Mouse (Mus musculus) right cerebral cortex, postnatal 25 days (tissue): ENCODE data around the gene Rpp38.

ENCODE experiments used
- DNase-seq: peaks from one replicate; pipeline ENCODE4 v3.0.0; 2022

The Rpp38 gene

DNA sequence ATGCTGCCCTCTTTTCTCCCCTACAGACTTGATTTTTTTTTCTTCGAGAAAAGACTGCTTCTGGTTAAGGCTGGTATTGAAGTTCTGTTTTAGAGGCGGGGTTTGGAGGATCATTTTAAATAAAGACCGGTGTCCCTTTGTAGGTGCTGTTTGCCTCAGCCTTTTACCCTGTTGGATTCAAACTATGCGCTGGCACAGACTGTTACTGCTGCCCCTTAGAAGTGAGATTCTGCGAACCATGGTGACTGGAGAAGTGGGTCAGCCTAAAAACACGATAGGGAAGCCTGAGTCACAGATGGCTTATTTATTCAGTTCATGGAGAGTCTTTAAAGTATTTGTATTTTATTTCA lies 47.3 kb downstream of the Rpp38 start:
- peak; percentile 12 for DNase-seq

- peak; percentile 73 for DNase-seq
These were observed 47.8 kb downstream of the Rpp38 start for GRCm38 (mm10) chr2:3284473-3285180.

- peak; percentile 98 for DNase-seq
These were observed 48.6 kb downstream of the Rpp38 start, which contains the start of gene Nmt2 for GRCm38 (mm10) chr2:3283602-3284472. Nmt2 (plus strand) TSS chr2:3284212.

- no peak for DNase-seq
These were observed 49.4 kb downstream of the Rpp38 start for GRCm38 (mm10) chr2:3282866-3283601.

DNA sequence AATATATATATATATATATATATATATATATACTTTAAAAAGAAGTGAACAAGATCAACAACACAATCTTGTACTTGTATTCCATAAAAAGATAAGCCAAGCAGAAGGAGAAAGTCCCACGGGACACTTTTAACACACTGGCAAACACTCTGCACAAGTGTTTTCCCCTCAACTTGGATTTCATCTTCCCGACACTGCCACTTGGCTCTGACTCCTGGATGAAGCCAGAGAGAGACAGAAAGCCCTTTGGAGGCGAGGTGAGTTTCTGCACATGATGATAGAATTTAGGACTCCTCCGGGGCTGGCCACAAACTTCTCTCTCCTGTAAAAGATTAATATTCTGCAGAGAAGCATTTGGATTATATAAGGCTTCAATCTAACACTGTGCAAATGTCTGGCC lies 51.1 kb downstream of the Rpp38 start:
- DNase-seq = no peak
